Mouse (Mus musculus): Measurements from ENCODE around the gene Atp5d. TPM values are rescaled to one million over a fixed set of nuclear protein-coding genes. Genes with fewer than 3 reads are reported as not detected.

Gene Atp5d
- polyA plus RNA-seq, 1 experiment = 4,813 TPM

- peaks cover 82% of the 10 kb centered on the region for H3K36me3 ChIP-seq (ENCODE audit: control insufficient read depth, insufficient read depth, low read length)
- H3K27ac ChIP-seq (ENCODE audit: insufficient read depth, low read depth, low read length) = no peak overlapping the region
- H3K4me3 ChIP-seq (ENCODE audit: low read depth, low read length) = no peak overlapping the region
- 87% methylated on average over 19 of the region's 19 CpGs for WGBS
- TF ChIP-seq CTCF (IDR thresholded peaks at IDR 0.05; ENCODE audit: extremely low read depth, insufficient read length, insufficient replicate concordance, low read depth, low read length) (no peak), POLR2A (IDR thresholded peaks at IDR 0.05; ENCODE audit: low read depth, low read length) (no peak)
- peaks cover 47% of the 10 kb centered on the region for H3K4me1 ChIP-seq (ENCODE audit: control insufficient read depth, insufficient read depth, insufficient read length, low read length)
- H3K27me3 ChIP-seq (ENCODE audit: control insufficient read depth, insufficient read depth, low read length) = no peaks in the 10 kb centered on the region
Measured at GRCm38 (mm10) chr10:80153713-80154112, 15.3 kb downstream of the Atp5d start.

GRCm38 (mm10) chr10:80154384-80154783 lies 16.0 kb downstream of the Atp5d start:
- TF ChIP-seq POLR2A (IDR thresholded peaks at IDR 0.05; ENCODE audit: low read depth, low read length) (no peak), CTCF (IDR thresholded peaks at IDR 0.05; ENCODE audit: extremely low read depth, insufficient read length, insufficient replicate concordance, low read depth, low read length) (no peak)

GRCm38 (mm10) chr10:80155277-80155676 lies 16.8 kb downstream of the Atp5d start:
- H3K4me1 ChIP-seq (ENCODE audit: control insufficient read depth, insufficient read depth, insufficient read length, low read length) = peaks cover 60% of the 10 kb centered on the region

More at GRCm38 (mm10) chr10:80154384-80154783, 16.0 kb downstream of the Atp5d start:
- peaks cover 54% of the 10 kb centered on the region for H3K4me1 ChIP-seq (ENCODE audit: control insufficient read depth, insufficient read depth, insufficient read length, low read length)
- H3K36me3 ChIP-seq (ENCODE audit: control insufficient read depth, insufficient read depth, low read length) = peaks cover 82% of the 10 kb centered on the region
- H3K4me3 ChIP-seq (ENCODE audit: low read depth, low read length) = no peak overlapping the region
- H3K27ac ChIP-seq (ENCODE audit: insufficient read depth, low read depth, low read length) = no peak overlapping the region
- no peaks in the 10 kb centered on the region for H3K27me3 ChIP-seq (ENCODE audit: control insufficient read depth, insufficient read depth, low read length)
- WGBS = 85% methylated on average over 7 of the region's 7 CpGs

GRCm38 (mm10) chr10:80156002-80156751 lies 17.7 kb downstream of the Atp5d start:
- Histone ChIP-seq H3K36me3 (ENCODE audit: control insufficient read depth, insufficient read depth, low read length) (peaks cover 65% of the 10 kb centered on the region), H3K4me3 (ENCODE audit: low read depth, low read length) (no peak overlapping the region), H3K27ac (ENCODE audit: insufficient read depth, low read depth, low read length) (peak overlapping the region; percentile 17; the same call in 1 of the 2 replicates), H3K27me3 (ENCODE audit: control insufficient read depth, insufficient read depth, low read length) (no peaks in the 10 kb centered on the region), H3K4me1 (ENCODE audit: control insufficient read depth, insufficient read depth, insufficient read length, low read length) (peaks cover 65% of the 10 kb centered on the region)
- 79% methylated on average over 29 of the region's 29 CpGs for WGBS
- peak; percentile 15; the same call in 1 of the 2 replicates for TF ChIP-seq CTCF (IDR thresholded peaks at IDR 0.05; ENCODE audit: extremely low read depth, insufficient read length, insufficient replicate concordance, low read depth, low read length)
- TF ChIP-seq POLR2A (IDR thresholded peaks at IDR 0.05; ENCODE audit: low read depth, low read length) = no peak

More at GRCm38 (mm10) chr10:80155277-80155676, 16.8 kb downstream of the Atp5d start:
- Histone ChIP-seq H3K36me3 (ENCODE audit: control insufficient read depth, insufficient read depth, low read length) (peaks cover 74% of the 10 kb centered on the region), H3K27me3 (ENCODE audit: control insufficient read depth, insufficient read depth, low read length) (no peaks in the 10 kb centered on the region), H3K27ac (ENCODE audit: insufficient read depth, low read depth, low read length) (no peak overlapping the region), H3K4me3 (ENCODE audit: low read depth, low read length) (no peak overlapping the region)
- TF ChIP-seq CTCF (IDR thresholded peaks at IDR 0.05; ENCODE audit: extremely low read depth, insufficient read length, insufficient replicate concordance, low read depth, low read length) (no peak), POLR2A (IDR thresholded peaks at IDR 0.05; ENCODE audit: low read depth, low read length) (no peak)
- 83% methylated on average over 1 of the region's 1 CpGs for WGBS

- Histone ChIP-seq H3K4me3 (ENCODE audit: low read depth, low read length) (no peak overlapping the region), H3K4me1 (ENCODE audit: control insufficient read depth, insufficient read depth, insufficient read length, low read length) (peaks cover 66% of the 10 kb centered on the region), H3K27ac (ENCODE audit: insufficient read depth, low read depth, low read length) (peak overlapping the region; percentile 17; the same call in 1 of the 2 replicates), H3K36me3 (ENCODE audit: control insufficient read depth, insufficient read depth, low read length) (peaks cover 60% of the 10 kb centered on the region), H3K27me3 (ENCODE audit: control insufficient read depth, insufficient read depth, low read length) (no peaks in the 10 kb centered on the region)
- 85% methylated on average over 7 of the region's 7 CpGs for WGBS
- no peak for TF ChIP-seq CTCF (IDR thresholded peaks at IDR 0.05; ENCODE audit: extremely low read depth, insufficient read length, insufficient replicate concordance, low read depth, low read length)
- TF ChIP-seq POLR2A (IDR thresholded peaks at IDR 0.05; ENCODE audit: low read depth, low read length) = no peak
Measured at GRCm38 (mm10) chr10:80156752-80157053, 18.3 kb downstream of the Atp5d start.

- TF ChIP-seq CTCF (IDR thresholded peaks at IDR 0.05; ENCODE audit: extremely low read depth, insufficient read length, insufficient replicate concordance, low read depth, low read length) = no peak
- TF ChIP-seq POLR2A (IDR thresholded peaks at IDR 0.05; ENCODE audit: low read depth, low read length) = no peak
- no peak overlapping the region for H3K27ac ChIP-seq (ENCODE audit: insufficient read depth, low read depth, low read length)
- peaks cover 65% of the 10 kb centered on the region for H3K4me1 ChIP-seq (ENCODE audit: control insufficient read depth, insufficient read depth, insufficient read length, low read length)
- peaks cover 54% of the 10 kb centered on the region for H3K36me3 ChIP-seq (ENCODE audit: control insufficient read depth, insufficient read depth, low read length)
- no peaks in the 10 kb centered on the region for H3K27me3 ChIP-seq (ENCODE audit: control insufficient read depth, insufficient read depth, low read length)
- WGBS = 74% methylated on average over 15 of the region's 15 CpGs
- no peak overlapping the region for H3K4me3 ChIP-seq (ENCODE audit: low read depth, low read length)
Measured at GRCm38 (mm10) chr10:80157141-80157929, 18.9 kb downstream of the Atp5d start.
